Mouse (Mus musculus) ovary, adult 10 weeks (tissue): Measurements from ENCODE around the gene Cnnm4. TPM values are rescaled to one million over a fixed set of nuclear protein-coding genes. Genes with fewer than 3 reads are reported as not detected.

Source experiments
- polyA plus RNA-seq: library from polyadenylated mRNA; stranded (reverse); fragments of 350-450 nt; fragmentation: Illumina TruSeq; extraction: RNeasy Lipid Tissue Mini Kit (QIAGEN cat#74804); gene quantifications from one replicate; pipeline ENCODE4 v1.2.3, GENCODE M21; 2014

The Cnnm4 gene
- 2.5 TPM for polyA plus RNA-seq

DNA sequence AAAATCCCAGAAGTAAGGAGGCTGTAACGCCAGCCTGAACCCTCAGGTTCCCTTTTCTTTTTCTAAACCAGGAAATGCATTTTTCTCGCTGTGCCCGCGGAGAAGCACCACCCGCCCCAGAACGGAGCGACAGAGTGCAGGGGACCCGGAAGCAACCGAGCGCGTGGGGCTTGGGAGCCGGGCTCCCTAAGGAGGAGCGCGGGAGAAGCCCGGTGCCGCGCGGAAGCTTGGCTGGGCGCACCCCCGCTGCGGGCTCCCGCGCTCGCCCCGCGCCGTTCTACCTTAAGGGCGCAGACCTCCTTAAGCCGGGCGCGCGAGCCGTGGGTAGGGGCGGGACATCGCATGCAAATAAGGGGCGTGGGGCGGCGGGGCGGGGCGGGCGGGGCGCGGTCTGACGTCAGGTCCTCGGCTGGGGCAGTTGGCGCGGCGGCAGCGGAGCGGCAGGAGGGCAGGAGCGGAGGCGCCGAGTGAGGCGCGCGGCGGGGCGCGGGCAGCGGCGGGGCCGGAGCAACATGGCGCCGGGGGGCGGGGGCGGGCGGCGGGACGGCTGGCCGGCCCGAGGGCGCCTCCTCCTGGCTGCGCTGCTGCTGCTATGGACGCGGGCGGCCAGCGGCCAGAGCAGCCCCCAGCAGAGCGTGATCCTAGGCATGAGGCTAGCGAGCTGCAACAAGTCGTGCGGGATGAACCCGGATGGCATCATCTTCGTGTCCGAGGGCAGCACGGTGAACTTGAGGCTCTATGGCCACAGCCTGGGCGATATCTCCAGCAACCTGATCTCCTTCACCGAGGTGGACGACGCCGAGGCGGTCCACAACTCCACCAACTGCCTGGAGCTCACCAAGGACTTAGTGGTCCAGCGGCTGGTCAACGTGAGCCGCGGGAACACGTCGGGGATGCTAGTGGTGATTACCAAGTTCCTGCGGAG, at the start of gene Cnnm4:
TSS of gene Cnnm4 (plus strand) at position 440 of the 925 bp plus-strand sequence.

DNA sequence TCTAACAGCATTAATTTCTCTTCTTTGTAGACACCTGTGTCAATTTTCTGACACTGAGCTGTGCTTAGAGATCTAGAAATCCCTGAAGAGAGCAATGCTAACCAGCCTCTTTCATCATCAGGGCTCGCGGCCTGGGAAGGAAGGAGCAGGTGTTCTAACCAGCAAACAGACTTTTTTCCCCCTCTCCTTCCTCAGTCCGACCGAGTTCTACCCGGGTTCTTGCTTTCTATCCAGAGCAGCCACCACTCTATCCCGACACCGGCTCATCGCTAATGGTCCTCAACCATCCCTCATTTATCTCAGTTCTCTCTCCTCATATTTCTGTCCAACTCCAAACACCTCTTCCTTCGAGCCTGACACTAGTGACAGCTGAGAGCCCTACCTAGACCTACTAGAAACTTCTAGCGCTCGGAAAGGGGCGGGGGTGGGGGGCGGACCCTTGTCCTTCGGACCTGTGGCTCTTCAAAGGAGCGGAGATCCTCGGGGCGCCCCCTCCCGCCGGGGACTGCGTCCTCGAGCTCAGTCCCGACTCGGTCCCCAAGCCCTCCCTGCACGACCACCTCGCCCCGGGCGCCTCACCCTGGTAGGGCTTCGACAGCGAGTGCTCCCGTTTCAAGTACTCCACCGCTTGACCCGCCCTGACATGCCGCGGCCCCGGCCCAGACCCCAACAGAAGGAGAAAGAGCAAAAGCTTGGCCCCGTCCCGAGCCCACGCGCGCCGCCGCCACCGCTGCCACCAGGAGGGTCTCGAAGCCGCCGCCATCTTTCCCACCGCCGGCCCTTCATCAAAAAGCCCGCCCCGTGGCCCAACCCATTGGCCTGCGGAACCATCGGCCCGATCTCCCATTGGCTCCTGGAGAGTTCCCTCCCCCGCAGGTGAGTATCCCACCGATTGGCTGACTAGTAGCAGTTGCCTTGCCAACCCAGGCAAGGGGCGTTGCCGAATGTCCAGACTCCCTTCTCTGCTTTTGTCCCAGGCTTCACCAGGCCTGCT, 26.7 kb upstream of the Cnnm4 start, which contains the start of gene Lman2l:
TSS of gene Lman2l (minus strand) at position 801 of the 994 bp plus-strand sequence.

DNA sequence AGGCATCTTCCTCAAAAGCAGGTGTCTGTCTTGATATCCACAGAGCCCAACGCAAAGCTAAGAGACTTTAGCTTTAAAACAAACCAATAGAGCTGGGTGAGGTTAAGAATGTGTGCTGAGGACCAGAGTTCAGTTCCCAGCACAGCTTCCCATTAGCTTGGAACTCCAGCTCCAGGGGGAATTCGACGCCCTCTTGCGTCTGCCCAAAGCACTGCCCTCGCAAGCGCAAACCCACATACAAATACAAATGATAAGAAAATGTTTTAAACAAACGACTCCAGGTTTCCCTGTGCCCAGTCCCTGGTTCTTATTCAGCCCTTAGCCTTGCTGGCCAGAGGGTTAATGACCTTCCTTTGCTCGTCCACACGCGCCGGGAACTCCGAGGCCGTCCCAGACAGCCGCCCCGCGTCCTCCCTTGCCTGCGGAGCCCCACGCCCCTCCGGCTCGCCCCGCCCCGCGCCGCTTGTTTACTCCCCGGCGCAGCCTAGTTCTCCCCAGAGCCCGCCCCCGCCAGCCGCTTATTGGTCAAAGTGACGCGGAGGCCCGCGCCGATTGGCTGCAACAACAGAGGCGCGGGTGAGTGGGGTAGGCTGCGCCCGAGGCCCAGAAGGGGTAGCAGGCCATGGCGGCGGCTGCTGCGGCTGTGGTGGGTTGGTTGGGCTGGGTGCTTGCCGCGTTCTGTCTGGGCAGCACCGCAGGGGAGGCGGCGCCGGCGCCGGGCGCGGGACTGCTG, 40.0 kb downstream of the Cnnm4 start, which contains the start of gene Cnnm3:
TSS of gene Cnnm3 (plus strand) at position 579 of the 733 bp plus-strand sequence.

DNA sequence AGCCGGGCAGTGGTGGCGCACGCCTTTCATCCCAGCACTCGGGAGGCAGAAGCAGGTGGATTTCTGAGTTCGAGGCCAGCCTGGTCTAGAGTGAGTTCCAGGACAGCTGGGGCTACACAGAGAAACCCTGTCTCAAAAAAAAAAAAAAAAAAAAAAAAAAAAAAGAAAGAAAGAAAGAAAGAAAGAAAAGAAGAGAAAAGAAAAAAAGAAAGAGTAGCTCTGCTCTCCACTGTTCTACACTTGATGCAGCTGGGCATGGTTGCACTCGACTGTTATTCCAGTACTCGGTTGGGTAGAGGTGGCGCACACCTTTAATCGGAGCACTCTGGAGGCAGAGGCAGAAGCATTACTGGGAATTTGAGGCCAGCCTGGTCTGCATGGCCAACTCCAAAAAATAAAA, 65.4 kb downstream of the Cnnm4 start, which contains the start of gene Ankrd23:
TSS of gene Ankrd23 (minus strand) at position 101 of the 400 bp plus-strand sequence.

DNA sequence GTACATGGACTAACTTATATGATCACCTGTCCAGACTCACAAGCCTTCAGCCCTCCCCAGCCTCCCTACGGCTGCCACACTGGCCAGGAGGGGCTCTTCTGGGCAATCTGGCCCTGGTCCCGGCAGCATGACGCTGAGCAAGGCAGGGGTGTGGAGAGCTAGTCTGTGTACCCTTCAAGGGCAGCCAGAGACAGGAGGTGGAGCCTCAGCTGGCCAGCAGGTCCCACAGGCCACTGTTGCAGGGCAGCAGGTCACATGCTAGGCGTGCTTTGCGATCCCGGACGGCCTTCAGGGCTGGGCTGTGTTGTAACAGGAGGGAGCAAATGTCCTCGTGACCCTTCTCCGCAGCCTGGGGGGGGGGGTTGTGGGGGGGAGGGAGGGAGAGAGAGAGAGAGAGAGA, 67.8 kb downstream of the Cnnm4 start, which contains the start of gene Gm42417:
TSS of gene Gm42417 (minus strand) at position 244 of the 400 bp plus-strand sequence.

DNA sequence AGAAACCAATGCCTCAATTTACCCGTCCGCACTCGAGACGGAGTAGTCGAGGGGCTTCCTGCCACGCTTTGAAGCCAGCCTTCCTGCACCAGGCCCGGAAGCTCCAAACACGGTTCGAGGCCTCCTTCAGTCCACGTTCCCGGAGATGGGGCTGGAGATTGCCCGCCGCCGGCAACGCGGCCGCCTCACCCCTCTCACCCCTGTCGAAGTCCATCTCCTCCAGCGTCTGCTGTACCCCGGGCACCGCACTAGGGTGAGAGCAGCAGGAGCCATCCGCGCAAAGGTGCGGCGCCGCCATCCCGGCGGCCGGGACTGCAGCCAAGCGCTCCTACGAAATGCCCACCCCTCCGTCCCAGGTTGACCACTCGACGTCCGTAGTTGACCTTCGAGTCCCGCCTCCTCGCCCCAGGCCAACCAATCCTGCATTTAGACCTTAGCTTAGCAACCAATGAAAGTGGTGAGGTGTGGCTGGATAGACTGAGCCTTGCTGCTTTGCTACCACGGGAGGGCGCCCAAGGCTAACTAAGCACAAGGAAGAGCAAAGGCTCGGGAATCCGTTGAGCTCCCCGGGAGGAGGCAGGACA, 75.6 kb downstream of the Cnnm4 start, which contains the start of gene Ankrd39:
TSS of gene Ankrd39 (minus strand) at position 558 of the 584 bp plus-strand sequence.

Other genes with a start within 250 kb of the Cnnm4 start
- 125 TPM for gene Uggt1, start 226.9 kb upstream of the Cnnm4 start, polyA plus RNA-seq
- gene Neurl3, start 196.9 kb upstream of the Cnnm4 start, polyA plus RNA-seq, result 6.1 TPM
- gene Arid5a, start 163.9 kb upstream of the Cnnm4 start, polyA plus RNA-seq, result 0.11 TPM
- gene Kansl3, start 102.4 kb upstream of the Cnnm4 start, polyA plus RNA-seq, result 11.5 TPM
- gene Fer1l5, start 99.3 kb upstream of the Cnnm4 start, polyA plus RNA-seq, result not detected
- gene Lman2l, start 26.3 kb upstream of the Cnnm4 start, polyA plus RNA-seq, result 10.6 TPM
- 11.2 TPM for gene Cnnm3, start 40.2 kb downstream of the Cnnm4 start, polyA plus RNA-seq
- gene Ankrd23, start 65.3 kb downstream of the Cnnm4 start, polyA plus RNA-seq, result 1.1 TPM
- gene Gm42417, start 67.8 kb downstream of the Cnnm4 start, polyA plus RNA-seq, result not detected
- gene Ankrd39, start 75.8 kb downstream of the Cnnm4 start, polyA plus RNA-seq, result 2.0 TPM
- 2.7 TPM for gene Sema4c, start 86.7 kb downstream of the Cnnm4 start, polyA plus RNA-seq
- gene Fam178b, start 211.6 kb downstream of the Cnnm4 start, polyA plus RNA-seq, result not detected
- gene Cox5b, start 219.8 kb downstream of the Cnnm4 start, polyA plus RNA-seq, result 53.0 TPM
- not detected for gene 4933424G06Rik, start 238.5 kb downstream of the Cnnm4 start, polyA plus RNA-seq
- gene Actr1b, start 242.8 kb downstream of the Cnnm4 start, polyA plus RNA-seq, result 9.0 TPM